Mouse (Mus musculus) left cerebral cortex, adult 8-10 months (tissue): ENCODE results near the gene Tipin. TPM values are rescaled to one million over a fixed set of nuclear protein-coding genes. Genes with fewer than 3 reads are reported as not detected.

ENCODE experiments used
- DNase-seq, 2 experiments: peaks; one replicate each; pipeline ENCODE4 v3.0.0; 2022; ENCODE audit warnings: low spot score in 2 of 2
- total RNA-seq, 4 experiments: library from RNA; stranded (reverse); gene quantifications; 2 replicates each; pipeline ENCODE4 v1.2.4; 2022

Tipin gene
- total RNA-seq, 4 experiments from 2014 or later, result 19.5 to 24.7 (median 21.5) TPM

GRCm38 (mm10) chr9:64343656-64344055 is 62.3 kb downstream of the Tipin start:
- DNase-seq, result no peak

GRCm38 (mm10) chr9:64345931-64346330 is 64.5 kb downstream of the Tipin start:
- no peak for DNase-seq

DNA sequence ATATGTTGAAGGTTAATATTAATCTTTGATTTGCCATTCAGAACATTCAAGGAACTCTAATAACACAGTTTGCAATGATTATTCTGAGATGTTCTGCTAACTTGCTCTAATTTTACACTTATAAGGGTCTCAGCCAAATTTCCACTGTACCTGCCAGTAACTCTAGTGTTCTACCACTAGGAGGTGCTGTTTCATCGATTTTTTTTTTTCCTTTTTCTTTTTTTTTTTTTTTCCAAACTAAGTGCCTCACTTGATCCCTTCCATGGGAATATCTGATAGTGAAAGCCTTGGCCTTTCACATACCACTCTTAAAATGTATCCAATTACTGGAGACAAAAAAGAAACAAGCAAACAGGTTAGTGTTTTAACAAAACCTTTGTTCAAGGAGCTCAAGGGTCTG is 66.0 kb downstream of the Tipin start:
- DNase-seq, result no peak

DNA sequence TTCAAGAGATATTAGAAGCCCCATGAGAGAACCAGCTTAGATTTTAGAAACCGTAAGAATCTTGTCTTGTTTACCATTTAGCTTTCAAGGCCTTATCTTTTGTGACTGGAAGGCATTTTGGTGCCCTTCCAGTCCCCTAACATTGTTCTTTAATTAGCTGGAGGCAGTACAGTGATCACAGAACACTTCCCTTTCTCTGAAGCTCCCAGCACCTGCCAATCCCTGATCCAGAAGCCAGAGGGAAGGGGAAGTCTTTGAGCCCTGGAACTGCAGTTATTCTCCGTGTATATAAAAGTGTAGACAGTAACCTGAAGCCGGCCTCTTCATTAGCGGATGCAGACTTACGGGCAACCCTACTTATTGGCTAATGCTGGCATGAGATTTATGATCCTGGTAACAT is 68.1 kb downstream of the Tipin start:
- DNase-seq, result no peak

GRCm38 (mm10) chr9:64351191-64351590 is 69.8 kb downstream of the Tipin start:
- no peak for DNase-seq

Other genes with a start within 250 kb of the Tipin start
- under 1 TPM in 1 of 4 experiments, not detected in 3; 0.27 TPM for gene Lctl, start 164.4 kb upstream of the Tipin start, total RNA-seq
- gene Zwilch, start 108.5 kb upstream of the Tipin start, total RNA-seq, result 1 to 10 TPM; 4.0 to 4.7 (median 4.4) TPM
- gene Rpl4, start 108.2 kb upstream of the Tipin start, total RNA-seq, result 100 to 1,000 TPM; 558 to 632 (median 593) TPM
- 10 to 100 TPM; 18.7 to 25.0 (median 23.0) TPM for gene Snapc5, start 102.3 kb upstream of the Tipin start, total RNA-seq
- gene Uchl4, start 46.4 kb upstream of the Tipin start, total RNA-seq, result 1 to 10 TPM; 1.9 to 2.9 (median 2.5) TPM
- 100 to 1,000 TPM; 274 to 294 (median 288) TPM for gene Map2k1, start 27.9 kb upstream of the Tipin start, total RNA-seq
- gene Dis3l, start 59.7 kb downstream of the Tipin start, total RNA-seq, result 10 to 100 TPM; 28.8 to 30.4 (median 30.2) TPM
- gene Megf11, start 104.0 kb downstream of the Tipin start, total RNA-seq, result 10 to 100 TPM in 3 of 4 experiments, 1 to 10 TPM in 1; 9.4 to 11.4 (median 11.1) TPM